Mouse (Mus musculus): Measurements from ENCODE around the gene Bglap2.

GRCm38 (mm10) chr3:88403522-88404230 is 25.2 kb upstream of the Bglap2 start:
- TF ChIP-seq CTCF (IDR thresholded peaks at IDR 0.05; ENCODE audit: borderline replicate concordance, extremely low read depth, insufficient read depth, insufficient read length) (no peak), POLR2A (IDR thresholded peaks at IDR 0.05; ENCODE audit: borderline replicate concordance, extremely low read depth, insufficient read depth, insufficient read length, poor library complexity, severe bottlenecking) (no peak)
